Mouse (Mus musculus) testis, adult 2 months (tissue): ENCODE measurements around the gene Ankrd10. TPM values are rescaled to one million over a fixed set of nuclear protein-coding genes. Genes with fewer than 3 reads are reported as not detected.
A peak's percentile ranks its signal among the peaks of the same experiment; 100 is the strongest.

Experiments used
- H3K27ac ChIP-seq: fragments of 200-500 bp; 2 replicates; pipeline ENCODE4 v1.5.1; 2012; ENCODE audit warnings: low read depth, low read length; ENCODE audit not compliant: control insufficient read depth, insufficient read depth
- H3K27me3 ChIP-seq: fragments of 200-500 bp; 2 replicates; pipeline ENCODE4 v1.6.1; 2012; ENCODE audit warnings: mild to moderate bottlenecking, low read length, moderate library complexity; ENCODE audit not compliant: control insufficient read depth, insufficient read depth
- H3K36me3 ChIP-seq: fragments of 200-500 bp; 2 replicates; pipeline ENCODE4 v1.6.1; 2012; ENCODE audit warnings: mild to moderate bottlenecking, low read length; ENCODE audit not compliant: control insufficient read depth, insufficient read depth
- H3K4me1 ChIP-seq: fragments of 200-500 bp; 2 replicates; pipeline ENCODE4 v1.6.1; 2012; ENCODE audit warnings: low read length; ENCODE audit not compliant: control insufficient read depth, insufficient read depth
- H3K4me3 ChIP-seq: fragments of 200-500 bp; 2 replicates; pipeline ENCODE4 v1.5.1; 2012; ENCODE audit warnings: low read depth, mild to moderate bottlenecking, low read length, moderate library complexity, mixed read lengths; ENCODE audit not compliant: control insufficient read depth
- CTCF ChIP-seq: fragments of 200-500 bp; IDR thresholded peaks from 2 replicates; pipeline ENCODE4 v1.5.1; 2012; ENCODE audit warnings: low read depth, mild to moderate bottlenecking, inconsistent platforms, low read length, moderate library complexity; ENCODE audit not compliant: control insufficient read depth, insufficient read depth, insufficient replicate concordance
- POLR2A ChIP-seq: fragments of 200-500 bp; IDR thresholded peaks from 2 replicates; pipeline ENCODE4 v1.6.1; 2012; ENCODE audit warnings: low read depth, mild to moderate bottlenecking, inconsistent platforms, low read length, moderate library complexity; ENCODE audit not compliant: control insufficient read depth
- polyA plus RNA-seq: library from polyadenylated mRNA; depleted of rRNA; stranded (reverse); fragments of >200 nt; gene quantifications from 2 replicates; pipeline ENCODE4 v1.2.3, GENCODE M21; 2012

Gene Ankrd10
- polyA plus RNA-seq, 1 experiment: 65.8 TPM

DNA sequence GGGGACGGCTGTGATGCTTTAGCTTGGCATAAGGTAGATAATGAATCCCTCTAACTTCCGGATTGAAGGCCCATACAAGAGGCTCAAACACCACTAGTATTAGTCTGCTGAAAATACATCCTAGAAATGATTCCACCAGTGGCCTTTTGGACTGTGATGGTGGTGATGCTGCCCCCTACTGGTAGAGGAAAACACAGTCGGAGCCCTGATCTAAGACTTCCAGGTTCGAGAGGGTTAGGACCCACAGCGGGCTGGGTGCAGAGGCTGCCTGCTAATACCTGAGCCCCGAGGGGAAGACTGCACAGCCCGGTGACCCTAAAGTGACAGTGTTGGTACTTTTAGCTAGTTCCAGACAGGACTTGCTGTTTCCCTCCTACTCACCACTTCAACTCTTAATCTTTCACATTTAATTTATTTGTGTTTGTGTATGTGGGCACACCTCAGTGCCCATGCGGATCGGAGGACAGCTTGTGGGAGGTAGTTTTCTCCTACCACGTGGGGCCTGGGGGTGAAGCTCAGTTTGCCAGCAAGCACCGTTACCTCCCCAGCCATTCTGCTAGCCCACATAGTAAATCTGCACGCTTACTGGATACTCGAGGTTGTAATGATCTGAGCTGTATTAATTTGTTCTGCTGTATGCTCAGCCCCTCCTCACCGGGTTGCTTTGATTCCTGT is 33.4 kb downstream of the Ankrd10 start:
- H3K27ac ChIP-seq: no peak overlapping the region
- no peaks in the 10 kb centered on the region for H3K4me1 ChIP-seq
- no peaks in the 10 kb centered on the region for H3K36me3 ChIP-seq
- no peaks in the 10 kb centered on the region for H3K27me3 ChIP-seq
- no peak overlapping the region for H3K4me3 ChIP-seq
- TF ChIP-seq CTCF: peak; percentile 57; the same call in 1 of the 2 replicates
- no peak for TF ChIP-seq POLR2A

DNA sequence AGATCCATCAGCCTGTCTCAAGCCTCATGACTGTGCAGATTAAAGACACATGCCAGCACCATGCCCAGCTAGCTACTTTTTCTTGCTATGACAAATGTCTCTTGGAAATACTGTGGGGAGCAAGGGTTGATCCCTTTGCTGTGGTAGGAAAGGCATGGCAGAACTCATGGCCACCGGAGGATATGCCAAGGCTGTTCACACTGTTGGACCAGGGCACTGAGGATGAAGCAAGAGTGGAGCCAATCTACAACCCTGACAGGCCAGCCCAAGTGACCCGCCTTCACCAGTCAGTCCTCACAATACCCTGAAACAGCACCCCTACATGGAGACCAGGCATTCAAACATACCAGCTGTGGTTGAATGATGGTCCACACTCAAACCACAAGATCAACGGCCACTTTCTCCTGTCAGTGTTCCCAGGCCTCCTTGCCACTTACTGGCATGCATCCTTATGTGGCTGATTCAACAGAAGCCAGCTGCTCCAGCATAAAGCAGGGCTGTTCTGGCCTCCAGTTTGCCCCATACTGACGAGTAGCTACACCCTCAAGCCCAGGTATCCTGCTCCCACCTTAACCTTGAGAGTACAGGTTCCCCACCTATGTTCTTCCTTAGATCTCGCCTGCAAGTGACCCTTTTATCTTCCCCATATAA is 35.1 kb downstream of the Ankrd10 start:
- Histone ChIP-seq H3K36me3 (no peaks in the 10 kb centered on the region), H3K27me3 (no peaks in the 10 kb centered on the region), H3K4me3 (no peak overlapping the region), H3K4me1 (no peaks in the 10 kb centered on the region), H3K27ac (no peak overlapping the region)
- TF ChIP-seq POLR2A (no peak), CTCF (no peak)

DNA sequence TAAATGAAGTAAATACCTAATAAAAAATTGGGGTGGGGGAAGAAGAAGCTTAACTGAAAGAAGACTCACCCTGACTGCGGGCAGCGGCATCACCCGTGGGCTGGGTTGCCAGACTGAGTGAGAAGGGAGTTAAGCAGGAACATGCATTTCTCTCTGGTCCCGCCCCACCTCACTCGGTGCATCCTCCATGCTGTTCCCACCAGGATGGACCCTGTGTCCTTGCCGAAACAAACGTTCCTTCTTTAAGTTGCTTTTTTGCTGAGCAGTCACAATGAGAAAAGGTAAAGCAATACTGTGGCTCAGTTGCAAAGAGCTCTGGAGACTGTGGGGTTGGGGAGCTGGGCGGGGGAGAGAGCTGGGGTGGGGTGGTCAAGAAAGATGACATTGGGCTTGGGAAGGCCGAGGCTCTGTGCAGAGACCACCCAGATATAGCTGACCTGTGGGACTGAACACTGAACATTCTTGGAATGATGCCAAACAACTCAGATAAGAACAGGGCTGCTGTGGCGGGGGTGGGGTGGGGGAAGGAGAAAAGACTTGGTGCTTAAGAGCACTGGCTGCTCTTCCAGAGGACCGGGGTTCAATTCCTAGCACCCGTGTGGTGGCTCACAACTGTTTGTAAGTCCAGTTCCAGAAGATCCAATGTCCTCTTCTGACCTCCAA is 42.2 kb downstream of the Ankrd10 start:
- H3K27me3 ChIP-seq: no peaks in the 10 kb centered on the region
- no peaks in the 10 kb centered on the region for H3K4me1 ChIP-seq
- no peak overlapping the region for H3K4me3 ChIP-seq
- no peak overlapping the region for H3K27ac ChIP-seq
- TF ChIP-seq POLR2A: no peak
- no peaks in the 10 kb centered on the region for H3K36me3 ChIP-seq

DNA sequence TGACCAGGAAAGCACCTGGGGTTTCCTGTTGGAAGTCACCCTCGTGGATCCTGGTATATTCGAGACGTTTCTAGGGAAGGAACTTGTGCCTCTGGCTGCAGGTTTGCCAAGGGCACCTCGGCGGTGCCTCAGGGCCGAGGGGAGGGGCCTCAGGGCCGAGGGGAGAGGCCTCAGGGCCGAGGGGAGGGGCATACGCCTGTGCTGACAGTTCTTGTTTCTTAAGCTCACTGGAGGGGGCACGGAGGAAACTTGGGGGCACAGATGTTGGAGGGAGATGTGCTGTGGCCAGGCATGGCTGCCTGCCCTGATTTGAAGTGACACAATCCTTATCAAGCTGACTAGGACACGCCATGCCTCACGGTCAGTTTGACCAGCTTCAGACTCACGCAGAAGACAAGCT is 43.3 kb downstream of the Ankrd10 start:
- H3K36me3 ChIP-seq: no peaks in the 10 kb centered on the region
- no peaks in the 10 kb centered on the region for H3K4me1 ChIP-seq
- H3K27me3 ChIP-seq: no peaks in the 10 kb centered on the region
- TF ChIP-seq POLR2A (no peak), CTCF (no peak)
- no peak overlapping the region for H3K27ac ChIP-seq
- H3K4me3 ChIP-seq: no peak overlapping the region

DNA sequence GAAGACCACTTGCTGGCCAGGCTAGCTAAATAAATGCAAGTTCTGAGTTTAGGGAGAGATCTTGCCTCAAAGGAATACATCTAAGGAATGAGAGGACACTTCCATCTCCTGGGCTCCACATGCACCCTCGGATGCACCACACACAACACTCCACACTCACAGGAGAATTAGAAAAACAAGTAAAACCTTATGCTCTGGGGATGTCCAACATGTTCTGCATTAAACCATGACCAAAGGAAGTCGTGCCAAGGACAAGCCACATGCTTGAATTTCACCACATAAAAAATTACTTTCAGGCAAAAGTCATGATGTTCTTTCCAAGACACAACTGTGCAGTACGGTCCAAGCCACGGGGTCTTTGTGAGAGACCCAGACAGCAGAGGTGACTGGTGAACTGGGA is 43.7 kb downstream of the Ankrd10 start:
- Histone ChIP-seq H3K4me3 (no peak overlapping the region), H3K27me3 (no peaks in the 10 kb centered on the region), H3K4me1 (no peaks in the 10 kb centered on the region), H3K27ac (no peak overlapping the region), H3K36me3 (no peaks in the 10 kb centered on the region)
- no peak for TF ChIP-seq POLR2A
- no peak for TF ChIP-seq CTCF

DNA sequence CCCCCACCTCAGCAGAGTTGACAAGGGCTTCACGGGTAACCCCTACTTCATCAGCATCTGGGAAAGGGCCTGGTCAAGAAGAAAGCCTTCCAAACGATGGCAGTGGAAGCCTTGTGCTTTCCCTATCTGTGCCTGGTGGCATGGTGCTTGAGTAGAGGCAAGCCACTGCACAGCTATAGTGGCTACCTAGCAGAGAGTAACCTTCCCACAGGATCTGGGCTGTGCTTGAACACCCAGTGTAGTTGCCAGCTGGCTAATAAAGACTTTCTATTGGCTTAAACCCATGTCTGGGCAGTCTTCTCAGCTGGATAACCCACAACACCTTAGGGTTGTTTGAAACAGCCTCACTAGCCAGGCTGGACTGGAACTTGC is 49.2 kb downstream of the Ankrd10 start:
- Histone ChIP-seq H3K4me3 (no peak overlapping the region), H3K27ac (no peak overlapping the region), H3K36me3 (no peaks in the 10 kb centered on the region), H3K4me1 (no peaks in the 10 kb centered on the region), H3K27me3 (no peaks in the 10 kb centered on the region)
- TF ChIP-seq CTCF (no peak), POLR2A (no peak)

DNA sequence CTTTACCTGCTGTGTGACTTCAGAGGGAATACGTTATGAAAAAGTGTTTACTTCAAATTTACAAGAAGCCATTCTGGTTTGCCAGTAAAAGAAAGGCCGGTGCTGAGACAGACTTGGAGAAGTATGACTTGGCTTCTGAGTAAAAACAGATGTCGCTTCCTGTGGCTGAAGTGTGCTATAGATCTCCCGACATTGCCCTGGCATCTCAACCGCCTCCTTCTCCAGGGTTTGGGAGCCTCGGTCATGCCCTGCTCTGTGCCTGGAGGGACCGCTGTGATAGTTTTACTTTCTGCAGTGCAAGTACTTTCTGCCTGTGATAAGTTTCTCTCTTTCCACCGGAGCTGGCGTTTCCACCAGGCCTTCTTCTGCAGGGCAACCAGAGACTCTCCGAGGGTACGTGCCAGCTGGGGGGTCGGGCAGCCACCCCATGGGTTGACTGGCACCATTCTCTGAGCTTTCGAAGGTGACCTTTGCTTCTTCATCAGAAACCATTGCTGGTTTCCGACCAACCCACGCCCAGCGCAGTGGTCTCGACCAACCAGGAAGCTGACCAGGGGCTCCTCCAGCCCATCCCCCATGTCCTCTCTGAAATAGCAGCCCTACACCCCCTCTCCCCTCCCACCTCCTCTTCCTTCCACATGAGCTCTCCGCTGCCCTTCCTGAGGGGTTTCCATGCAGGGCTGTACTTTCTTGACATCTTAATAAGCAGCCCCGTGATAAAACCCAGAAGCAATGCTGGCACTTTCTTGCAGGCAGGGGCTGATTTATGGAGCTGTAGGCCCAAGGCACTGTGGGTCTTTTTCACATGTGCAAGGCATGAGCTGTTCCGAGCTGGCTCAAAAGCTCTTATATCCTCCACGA is 49.8 kb downstream of the Ankrd10 start:
- no peaks in the 10 kb centered on the region for H3K4me1 ChIP-seq
- no peak overlapping the region for H3K4me3 ChIP-seq
- no peaks in the 10 kb centered on the region for H3K36me3 ChIP-seq
- no peak overlapping the region for H3K27ac ChIP-seq
- no peak for TF ChIP-seq CTCF
- no peak for TF ChIP-seq POLR2A
- H3K27me3 ChIP-seq: no peaks in the 10 kb centered on the region
